Mouse (Mus musculus): ENCODE results near the gene Gm49383. TPM values are rescaled to one million over a fixed set of nuclear protein-coding genes. Genes with fewer than 3 reads are reported as not detected.
"Not testable (repeated sequence)": the region's sequence is repeated elsewhere in the genome, so short reads cannot be mapped to it uniquely, and the experiment has no call there.

The Gm49383 gene
- polyA plus RNA-seq, 2 experiments, result 4.9 to 15.7 TPM

DNA sequence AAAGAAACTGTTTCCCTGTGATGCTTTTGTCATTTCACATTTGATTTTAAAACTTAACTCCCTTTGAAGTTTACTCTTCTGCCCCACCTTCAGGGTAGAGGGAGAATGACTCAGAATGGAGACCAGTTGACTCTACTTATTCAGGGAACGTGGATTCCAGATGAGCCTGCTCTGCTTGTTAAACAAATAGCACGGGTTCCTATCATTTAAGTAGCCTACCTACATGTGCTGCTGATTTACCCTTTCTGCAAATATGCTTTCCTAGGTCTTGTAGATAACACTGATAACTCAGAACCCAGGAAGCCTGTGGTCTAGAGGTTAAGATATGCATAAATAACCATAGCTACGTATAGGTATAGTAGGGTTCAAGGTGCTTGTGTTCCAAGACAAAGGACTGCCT lies 32.0 kb downstream of the Gm49383 start:
- WGBS (ENCODE audit: insufficient replicate concordance), result 11% methylated on average over 3 of the region's 3 CpGs
- H3K36me3 ChIP-seq (replicated peaks; ENCODE audit: control insufficient read depth, insufficient read depth, low read depth), result no peaks in the 10 kb centered on the region
- H3K4me2 ChIP-seq (ENCODE audit: low read depth), result no peak overlapping the region
- TF ChIP-seq CTCF (IDR thresholded peaks at IDR 0.05; ENCODE audit: low read depth) (no peak), EP300 (IDR thresholded peaks at IDR 0.05; ENCODE audit: low read depth) (peak; percentile 27; the same call in 1 of the 2 replicates)
- H3K4me1 ChIP-seq (replicated peaks; ENCODE audit: control insufficient read depth in 2 of 2, insufficient read depth in 2 of 2, low read length in 1 of 2), result peaks cover 8 to 14% of the 10 kb centered on the region in 2 experiments
- H3K4me3 ChIP-seq (ENCODE audit: insufficient read depth in 1 of 2, low read depth in 2 of 2, low read length in 2 of 2), result no peak overlapping the region
- no peaks in the 10 kb centered on the region for H3K9me3 ChIP-seq (ENCODE audit: control insufficient read depth, low read length)
- H3K27me3 ChIP-seq (ENCODE audit: control insufficient read depth, insufficient read depth, low read length), result no peaks in the 10 kb centered on the region
- no peak overlapping the region for H3K9ac ChIP-seq (replicated peaks)
- H3K27ac ChIP-seq, result no peak overlapping the region
- peak in 1 of 3 experiments; percentile 22 for DNase-seq (ENCODE audit: low read depth in 3 of 3, low spot score in 3 of 3)
- no peak for ATAC-seq (ENCODE audit: insufficient read depth)

DNA sequence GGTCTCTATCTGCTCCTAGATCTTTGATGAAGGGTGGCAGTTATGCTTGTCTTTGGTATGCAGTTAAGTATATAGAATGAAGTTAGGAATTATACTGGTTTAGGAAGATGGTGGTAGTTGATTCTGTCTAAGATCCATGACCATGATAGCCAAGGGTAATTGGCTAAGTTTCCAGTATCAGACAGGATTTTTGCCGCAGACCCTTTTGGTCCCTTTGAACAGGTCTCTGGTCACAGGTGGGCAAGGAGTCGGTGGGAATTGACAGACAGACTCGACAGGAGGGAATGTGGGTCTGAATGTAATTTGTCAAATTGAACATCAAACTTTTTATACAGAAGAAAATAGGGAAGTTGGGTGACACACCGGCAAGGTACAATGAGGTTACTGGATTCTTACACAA lies 33.3 kb downstream of the Gm49383 start:
- H3K36me3 ChIP-seq (replicated peaks; ENCODE audit: control insufficient read depth, insufficient read depth, low read depth); H3K4me3 ChIP-seq (ENCODE audit: insufficient read depth in 1 of 2, low read depth in 2 of 2, low read length in 2 of 2); H3K4me2 ChIP-seq (ENCODE audit: low read depth); H3K9me3 ChIP-seq (ENCODE audit: control insufficient read depth, low read length); H3K9ac ChIP-seq (replicated peaks); ATAC-seq (ENCODE audit: insufficient read depth); DNase-seq (ENCODE audit: low read depth in 3 of 3, low spot score in 3 of 3); H3K27ac ChIP-seq; H3K27me3 ChIP-seq (ENCODE audit: control insufficient read depth, insufficient read depth, low read length): not testable (repeated sequence)
- H3K4me1 ChIP-seq (replicated peaks; ENCODE audit: control insufficient read depth in 2 of 2, insufficient read depth in 2 of 2, low read length in 1 of 2), result peaks cover 4 to 12% of the 10 kb centered on the region in 2 experiments; a peak in 3 of 4 replicates
- 72% methylated on average over 4 of the region's 4 CpGs for WGBS (ENCODE audit: insufficient replicate concordance)

DNA sequence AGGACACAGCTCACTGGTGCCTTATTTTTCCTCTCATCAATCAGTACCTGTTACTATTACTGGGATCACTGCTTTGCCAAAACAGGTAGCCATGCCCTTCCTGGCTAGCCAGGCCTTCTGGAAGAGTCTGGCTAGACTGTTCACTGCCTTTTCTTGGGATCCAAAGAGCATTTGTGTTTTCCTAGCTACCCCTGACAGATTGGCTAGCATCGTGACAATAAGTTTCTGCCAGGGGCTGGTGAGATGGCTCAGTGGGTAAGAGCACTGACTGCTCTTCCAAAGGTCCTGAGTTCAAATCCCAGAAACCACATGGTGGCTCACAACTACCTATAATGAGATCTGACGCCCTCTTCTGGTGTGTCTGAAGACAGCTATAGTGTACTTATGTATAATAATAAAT lies 36.2 kb downstream of the Gm49383 start:
- H3K9ac ChIP-seq (replicated peaks); H3K4me3 ChIP-seq (ENCODE audit: insufficient read depth in 1 of 2, low read depth in 2 of 2, low read length in 2 of 2); H3K9me3 ChIP-seq (ENCODE audit: control insufficient read depth, low read length); H3K27me3 ChIP-seq (ENCODE audit: control insufficient read depth, insufficient read depth, low read length); DNase-seq (ENCODE audit: low read depth in 3 of 3, low spot score in 3 of 3); ATAC-seq (ENCODE audit: insufficient read depth); H3K27ac ChIP-seq; H3K4me2 ChIP-seq (ENCODE audit: low read depth): not testable (repeated sequence)
- WGBS (ENCODE audit: insufficient replicate concordance), result 57% methylated on average over 2 of the region's 2 CpGs
- peaks cover 11% of the 10 kb centered on the region for H3K36me3 ChIP-seq (replicated peaks; ENCODE audit: control insufficient read depth, insufficient read depth, low read depth)
- H3K4me1 ChIP-seq (replicated peaks; ENCODE audit: control insufficient read depth in 2 of 2, insufficient read depth in 2 of 2, low read length in 1 of 2), result peaks cover 18 to 19% of the 10 kb centered on the region in 2 experiments

DNA sequence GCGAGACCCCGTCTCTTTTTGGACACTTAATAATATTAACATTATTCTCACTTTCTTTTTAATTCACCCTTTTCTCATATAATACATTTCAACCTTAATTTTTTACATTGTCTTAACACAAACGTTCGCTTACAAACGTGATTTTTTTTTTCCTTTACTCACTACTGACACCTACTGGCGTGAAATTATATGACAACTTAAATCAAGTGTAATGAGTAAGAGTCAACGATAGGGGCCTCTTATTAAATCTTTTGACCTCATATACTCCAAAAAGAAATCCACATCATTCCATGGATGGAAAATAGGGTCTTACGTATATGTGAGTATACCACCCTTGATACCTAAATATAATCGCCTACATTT lies 37.3 kb downstream of the Gm49383 start:
- 2% methylated on average over 9 of the region's 9 CpGs for WGBS (ENCODE audit: insufficient replicate concordance)

DNA sequence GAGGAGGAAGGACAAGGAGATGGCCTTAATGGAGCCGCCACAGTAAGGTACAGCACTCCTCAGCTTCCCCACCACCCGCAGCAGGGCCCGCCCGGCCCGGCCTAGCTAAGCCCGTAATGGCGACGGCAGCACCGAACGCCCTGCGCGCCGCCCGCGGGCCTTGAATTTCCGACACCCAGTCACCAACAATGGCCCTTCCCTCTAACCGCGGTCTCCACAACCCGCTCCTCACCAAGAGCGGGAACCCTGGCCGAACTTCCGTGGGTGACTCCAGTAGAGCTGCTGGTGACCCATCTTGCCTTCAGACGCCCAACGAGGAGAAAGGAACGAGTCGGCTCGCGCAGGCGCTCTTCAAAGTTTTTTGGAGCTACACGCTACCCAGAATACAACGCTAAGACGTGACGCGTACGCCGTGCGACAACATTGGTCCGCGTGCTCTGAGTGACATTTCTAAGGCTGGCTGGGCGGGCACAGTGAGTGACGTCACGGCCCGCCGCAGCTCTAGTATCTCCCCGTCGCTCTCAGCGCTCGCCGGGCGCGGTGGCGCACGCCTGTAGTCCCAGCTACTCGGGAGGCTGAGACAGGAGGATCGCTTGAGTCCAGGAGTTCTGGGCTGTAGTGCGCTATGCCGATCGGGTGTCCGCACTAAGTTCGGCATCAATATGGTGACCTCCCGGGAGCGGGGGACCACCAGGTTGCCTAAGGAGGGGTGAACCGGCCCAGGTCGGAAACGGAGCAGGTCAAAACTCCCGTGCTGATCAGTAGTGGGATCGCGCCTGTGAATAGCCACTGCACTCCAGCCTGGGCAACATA lies 37.9 kb downstream of the Gm49383 start, which contains the start of gene Rps29:
Gene Rps29 (minus strand): TSS at position 422 of the 813 bp plus-strand sequence.
- H3K4me2 ChIP-seq (ENCODE audit: low read depth), result peak within 1 kb of the TSS; percentile 93
- H3K27ac ChIP-seq, result peak within 1 kb of the TSS; percentile 83
- H3K4me3 ChIP-seq (ENCODE audit: insufficient read depth in 1 of 2, low read depth in 2 of 2, low read length in 2 of 2), result peak within 1 kb of the TSS; percentile 65 to 85
- under 1% methylated on average over 58 of the region's 68 CpGs for WGBS (ENCODE audit: insufficient replicate concordance)
- peaks cover 12 to 15% of the 10 kb centered on the region in 2 experiments for H3K4me1 ChIP-seq (replicated peaks; ENCODE audit: control insufficient read depth in 2 of 2, insufficient read depth in 2 of 2, low read length in 1 of 2)
- H3K9me3 ChIP-seq (ENCODE audit: control insufficient read depth, low read length); H3K27me3 ChIP-seq (ENCODE audit: control insufficient read depth, insufficient read depth, low read length): not testable (repeated sequence)
- TF ChIP-seq EP300 (IDR thresholded peaks at IDR 0.05; ENCODE audit: low read depth), result 0 out of 2 replicates have a peak, but pooled peaks have one; percentile 11
- peaks cover 11% of the 10 kb centered on the region for H3K36me3 ChIP-seq (replicated peaks; ENCODE audit: control insufficient read depth, insufficient read depth, low read depth)
- ATAC-seq (ENCODE audit: insufficient read depth) (peak; percentile 95), DNase-seq (ENCODE audit: low read depth in 3 of 3, low spot score in 3 of 3) (peak; percentile 99)
- peak within 1 kb of the TSS; percentile 91 for H3K9ac ChIP-seq (replicated peaks)

More for the DNA sequence above, 37.3 kb downstream of the Gm49383 start:
- Histone ChIP-seq H3K4me1 (replicated peaks; ENCODE audit: control insufficient read depth in 2 of 2, insufficient read depth in 2 of 2, low read length in 1 of 2) (peaks cover 13 to 15% of the 10 kb centered on the region in 2 experiments), H3K9me3 (ENCODE audit: control insufficient read depth, low read length) (no peaks in the 10 kb centered on the region), H3K4me2 (ENCODE audit: low read depth) (peak overlapping the region; percentile 63), H3K36me3 (replicated peaks; ENCODE audit: control insufficient read depth, insufficient read depth, low read depth) (peaks cover 11% of the 10 kb centered on the region), H3K27ac (peak overlapping the region; percentile 41; the same call in 1 of the 2 replicates), H3K27me3 (ENCODE audit: control insufficient read depth, insufficient read depth, low read length) (no peaks in the 10 kb centered on the region), H3K9ac (replicated peaks) (no peak overlapping the region), H3K4me3 (ENCODE audit: insufficient read depth in 1 of 2, low read depth in 2 of 2, low read length in 2 of 2) (peak overlapping the region in 1 of 2 experiments; percentile 36; a peak in 2 of 4 replicates)
- DNase-seq (ENCODE audit: low read depth in 3 of 3, low spot score in 3 of 3) (peak; percentile 69 to 86 (median 70)), ATAC-seq (ENCODE audit: insufficient read depth) (peak; percentile 0; the same call in 1 of the 2 replicates)
- peak; percentile 77 for TF ChIP-seq CTCF (IDR thresholded peaks at IDR 0.05; ENCODE audit: low read depth)
- TF ChIP-seq EP300 (IDR thresholded peaks at IDR 0.05; ENCODE audit: low read depth), result 0 out of 2 replicates have a peak, but pooled peaks have one; percentile 7

All from liver, embryonic 14.5 days (tissue).